Mouse (Mus musculus) olfactory bulb, adult 2 months (tissue): ENCODE results near the gene Zscan18.

Source experiments
- CTCF ChIP-seq: fragments of 200-500 bp; IDR thresholded peaks from 2 replicates; pipeline ENCODE4 v1.5.1; 2012; ENCODE audit warnings: low read depth, mild to moderate bottlenecking, low read length, moderate library complexity; ENCODE audit not compliant: insufficient read depth
- POLR2A ChIP-seq: fragments of 200-500 bp; IDR thresholded peaks from 2 replicates; pipeline ENCODE4 v1.6.1; 2012; ENCODE audit warnings: mild to moderate bottlenecking, low read depth, low read length, moderate library complexity; ENCODE audit not compliant: insufficient read depth

GRCm38 (mm10) chr7:12799554-12799953, 3.9 kb downstream of the Zscan18 start:
- TF ChIP-seq POLR2A (no peak), CTCF (no peak)
